Mouse (Mus musculus) cerebellum, adult 2 months (tissue): ENCODE measurements around the gene Senp3.
"Not testable (repeated sequence)": the region's sequence is repeated elsewhere in the genome, so short reads cannot be mapped to it uniquely, and the experiment has no call there.

Source experiments
- CTCF ChIP-seq: fragments of 200-500 bp; IDR thresholded peaks from 2 replicates; pipeline ENCODE4 v1.5.1; 2011; ENCODE audit warnings: low read depth, mild to moderate bottlenecking, control low read depth, low read length, moderate library complexity, borderline replicate concordance; ENCODE audit not compliant: insufficient read depth
- POLR2A ChIP-seq: fragments of 200-500 bp; IDR thresholded peaks from 2 replicates; pipeline ENCODE4 v1.6.1; 2011; ENCODE audit warnings: low read length, control low read depth, borderline replicate concordance; ENCODE audit not compliant: insufficient read depth

DNA sequence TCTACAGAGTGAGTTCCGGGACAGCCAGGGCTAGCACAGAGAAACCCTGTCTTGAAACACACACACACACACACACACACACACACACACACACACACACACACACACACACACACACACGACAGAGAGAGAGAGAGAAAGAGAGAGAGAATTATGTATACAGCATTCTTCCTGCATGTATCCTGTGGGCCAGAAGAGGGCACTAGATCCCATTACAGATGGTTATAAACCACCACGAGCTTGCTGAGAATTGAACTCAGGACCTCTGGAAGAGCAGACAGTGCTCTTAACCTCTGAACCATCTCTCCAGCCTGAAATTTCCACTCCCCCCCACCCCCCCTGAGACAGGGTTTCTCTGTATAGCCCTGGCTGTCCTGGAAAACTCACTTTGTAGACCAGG lies 49.5 kb upstream of the Senp3 start:
- not testable (repeated sequence) for TF ChIP-seq CTCF, POLR2A
